In the genomic region with DNA sequence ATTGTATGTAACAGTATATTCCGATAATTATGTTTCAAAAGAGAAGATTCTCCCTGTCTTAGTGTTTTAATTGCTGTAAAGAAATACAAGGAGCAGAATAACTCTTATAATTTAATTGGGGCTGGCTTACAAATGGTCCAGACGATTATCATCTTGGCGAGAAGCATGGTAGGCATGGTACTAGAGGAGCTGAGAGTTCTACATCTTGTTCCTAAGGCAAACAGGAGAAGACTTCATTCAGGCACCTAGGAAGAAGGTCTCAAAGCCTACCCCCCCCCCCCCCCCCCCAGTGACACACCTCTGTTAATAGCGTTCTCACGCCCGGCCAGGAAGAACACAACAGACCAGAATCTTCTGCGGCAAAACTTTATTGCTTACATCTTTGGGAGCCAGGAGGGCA, we compare ENCODE assay signal across 8 mouse cellular contexts.
DNase-seq lines count a peak whose midpoint lies in the region; ATAC-seq and TF ChIP-seq lines count a peak whose summit lies in the region.

No protein-coding gene starts in this region.

- H3K4me3 ChIP-seq in neural tube, embryonic 11.5 days (ENCODE audit: low read depth, low read length), result peak overlapping the region; percentile 25
- H3K4me3 ChIP-seq in forebrain, postnatal 0 days (ENCODE audit: low read depth, low read length), result peak overlapping the region; percentile 27
- H3K4me3 ChIP-seq in limb, embryonic 15.5 days, result peak overlapping the region; percentile 27
- H3K4me3 ChIP-seq in stomach, embryonic 15.5 days (replicated peaks), result peak overlapping the region; percentile 26; the same call in 1 of the 2 replicates

- no peak for TF ChIP-seq CTCF in forebrain, postnatal 0 days (IDR thresholded peaks at IDR 0.05; ENCODE audit: low read depth)

- no peaks in the 10 kb centered on the region for H3K36me3 ChIP-seq in neural tube, embryonic 11.5 days (ENCODE audit: control insufficient read depth, insufficient read depth, low read length)
- H3K36me3 ChIP-seq in forebrain, postnatal 0 days (ENCODE audit: insufficient read depth), result no peaks in the 10 kb centered on the region
- no peaks in the 10 kb centered on the region for H3K36me3 ChIP-seq in limb, embryonic 15.5 days
- H3K36me3 ChIP-seq in stomach, embryonic 15.5 days, result no peaks in the 10 kb centered on the region

- no peaks in the 10 kb centered on the region for H3K4me1 ChIP-seq in neural tube, embryonic 11.5 days (ENCODE audit: control insufficient read depth, insufficient read depth, low read length)
- H3K4me1 ChIP-seq in forebrain, postnatal 0 days (ENCODE audit: insufficient read depth), result no peaks in the 10 kb centered on the region
- no peaks in the 10 kb centered on the region for H3K4me1 ChIP-seq in limb, embryonic 15.5 days
- no peaks in the 10 kb centered on the region for H3K4me1 ChIP-seq in stomach, embryonic 15.5 days

- H3K4me2 ChIP-seq in neural tube, embryonic 11.5 days (ENCODE audit: low read depth), result peak overlapping the region; percentile 32
- H3K4me2 ChIP-seq in forebrain, postnatal 0 days (ENCODE audit: low read depth), result peak overlapping the region; percentile 42
- 0 out of 2 replicates have a peak overlapping the region, but pooled peaks have one; percentile 25 for H3K4me2 ChIP-seq in limb, embryonic 15.5 days
- peak overlapping the region; percentile 41 for H3K4me2 ChIP-seq in stomach, embryonic 15.5 days

- 70% methylated on average over 6 of the region's 7 CpGs for WGBS in neural tube, embryonic 11.5 days
- 51% methylated on average over 6 of the region's 7 CpGs for WGBS in forebrain, postnatal 0 days
- 72% methylated on average over 7 of the region's 7 CpGs for WGBS in limb, embryonic 15.5 days
- 57% methylated on average over 7 of the region's 7 CpGs for WGBS in stomach, embryonic 15.5 days

- H3K9me3 ChIP-seq in neural tube, embryonic 11.5 days (ENCODE audit: control insufficient read depth, low read length), result no peaks in the 10 kb centered on the region
- H3K9me3 ChIP-seq in forebrain, postnatal 0 days (ENCODE audit: low read length), result no peaks in the 10 kb centered on the region
- no peaks in the 10 kb centered on the region for H3K9me3 ChIP-seq in limb, embryonic 15.5 days
- H3K9me3 ChIP-seq in stomach, embryonic 15.5 days, result no peaks in the 10 kb centered on the region

- DNase-seq in neural tube, embryonic 11.5 days (ENCODE audit: low spot score), result no peak
- DNase-seq in neural tube, embryonic 10.5 days (ENCODE audit: extremely low spot score, low spot score), result no peak
- DNase-seq in forebrain, postnatal 0 days, result peak; percentile 3
- DNase-seq in ovary, adult 18-20 months (ENCODE audit: low spot score), result no peak
- DNase-seq in layer of hippocampus, adult 9-11 months, result no peak
- no peak for DNase-seq in right cerebral cortex, adult 18-20 months

- ATAC-seq in neural tube, embryonic 11.5 days (ENCODE audit: insufficient read depth, low FRiP score, low TSS enrichment), result peak; percentile 35; the same call in 1 of the 2 replicates
- ATAC-seq in forebrain, postnatal 0 days, result peak; percentile 42; the same call in 1 of the 2 replicates
- no peak for ATAC-seq in limb, embryonic 15.5 days (ENCODE audit: insufficient number of reproducible peaks, low FRiP score, low TSS enrichment, low read depth)
- no peak for ATAC-seq in stomach, embryonic 15.5 days (ENCODE audit: insufficient read depth, low FRiP score, low read depth)

- H3K9ac ChIP-seq in neural tube, embryonic 11.5 days (ENCODE audit: low read length), result no peak overlapping the region
- no peak overlapping the region for H3K9ac ChIP-seq in forebrain, postnatal 0 days
- no peak overlapping the region for H3K9ac ChIP-seq in limb, embryonic 15.5 days
- H3K9ac ChIP-seq in stomach, embryonic 15.5 days, result no peak overlapping the region

- no peak overlapping the region for H3K27ac ChIP-seq in neural tube, embryonic 11.5 days (ENCODE audit: low read depth, low read length)
- H3K27ac ChIP-seq in forebrain, postnatal 0 days (ENCODE audit: low read depth, low read length), result no peak overlapping the region
- no peak overlapping the region for H3K27ac ChIP-seq in limb, embryonic 15.5 days
- no peak overlapping the region for H3K27ac ChIP-seq in stomach, embryonic 15.5 days

- no peaks in the 10 kb centered on the region for H3K27me3 ChIP-seq in neural tube, embryonic 11.5 days (ENCODE audit: control insufficient read depth, insufficient read depth, low read length)
- no peaks in the 10 kb centered on the region for H3K27me3 ChIP-seq in forebrain, postnatal 0 days (ENCODE audit: insufficient read depth, low read length)
- H3K27me3 ChIP-seq in limb, embryonic 15.5 days, result no peaks in the 10 kb centered on the region
- no peaks in the 10 kb centered on the region for H3K27me3 ChIP-seq in stomach, embryonic 15.5 days (replicated peaks)

Comparison
In these comparisons a context has a peak if more than half of its experiments do, and no peak if none do; other contexts are left out.
1. ATAC-seq: peak in neural tube, embryonic 11.5 days (single experiment) and forebrain, postnatal 0 days (single experiment); none in limb, embryonic 15.5 days (single experiment) and stomach, embryonic 15.5 days (single experiment).
2. Peak in every context shown above with its lines, with median percentiles within 50 percentile points of each other: H3K4me2 ChIP-seq and H3K4me3 ChIP-seq.